Mouse (Mus musculus) neural tube, embryonic 12.5 days (tissue): ENCODE measurements at regions not wholly inside any gene's neighbourhood (a gene's known extent, or its start where the extent isn't known, plus 50 kb on each side); places are given as distances from the start of the nearest gene placed in this dataset.

Experiments used
- ATAC-seq: fragments of 200-750 bp; cut with Nextera tagmentation; 2 replicates; pipeline ENCODE4 v1.8.0; 2017; ENCODE audit warnings: low read depth, mild to moderate bottlenecking, moderate TSS enrichment, moderate library complexity; ENCODE audit not compliant: low FRiP score
- H3K27ac ChIP-seq: fragments of 300-500 bp; sonication (generic); 2 replicates; pipeline ENCODE4 v1.5.1; 2016
- H3K27me3 ChIP-seq: fragments of 300-500 bp; sonication (generic); replicated peaks from 2 replicates; pipeline ENCODE4 v1.6.1; 2016; ENCODE audit warnings: mild to moderate bottlenecking
- H3K36me3 ChIP-seq: fragments of 300-500 bp; sonication (generic); 2 replicates; pipeline ENCODE4 v1.6.1; 2016; ENCODE audit warnings: mild to moderate bottlenecking
- H3K4me1 ChIP-seq: fragments of 300-500 bp; sonication (generic); 2 replicates; pipeline ENCODE4 v1.6.1; 2016
- H3K4me2 ChIP-seq: fragments of 300-500 bp; sonication (generic); replicated peaks from 2 replicates; pipeline ENCODE4 v1.6.1; 2016; ENCODE audit warnings: mild to moderate bottlenecking
- H3K4me3 ChIP-seq: fragments of 300-500 bp; sonication (generic); 2 replicates; pipeline ENCODE4 v1.5.1; 2016
- H3K9ac ChIP-seq: fragments of 300-500 bp; sonication (generic); 2 replicates; pipeline ENCODE4 v1.6.1; 2016; ENCODE audit warnings: mild to moderate bottlenecking
- H3K9me3 ChIP-seq: fragments of 300-500 bp; sonication (generic); 2 replicates; pipeline ENCODE4 v1.6.1; 2016; ENCODE audit warnings: mild to moderate bottlenecking
- WGBS: fragments of 180-500 bp; shearing (Covaris S2); methylation state at CpG from one replicate; pipeline ENCODE4 v1.1.7; 2016; 5-methylcytosine and 5-hydroxymethylcytosine counted together

- H3K9me3 ChIP-seq = no peaks in the 10 kb centered on the region
- no peaks in the 10 kb centered on the region for H3K27me3 ChIP-seq
- no peak overlapping the region for H3K27ac ChIP-seq
- no peak overlapping the region for H3K4me3 ChIP-seq
- no peaks in the 10 kb centered on the region for H3K4me1 ChIP-seq
- H3K9ac ChIP-seq = no peak overlapping the region
- no peaks in the 10 kb centered on the region for H3K36me3 ChIP-seq
- no peak overlapping the region for H3K4me2 ChIP-seq
- ATAC-seq = no peak
- WGBS = 90% methylated on average over 5 of the region's 5 CpGs
These were observed 122.4 kb downstream of the Amer2 start for GRCm38 (mm10) chr14:60495441-60495840.

- WGBS = 92% methylated on average over 6 of the region's 6 CpGs
These were observed 129.5 kb downstream of the Amer2 start for GRCm38 (mm10) chr14:60502552-60502951.

GRCm38 (mm10) chr14:60505066-60505465 lies 128.7 kb upstream of the Spata13 start:
- Histone ChIP-seq H3K4me2 (no peak overlapping the region), H3K27ac (no peak overlapping the region), H3K36me3 (no peaks in the 10 kb centered on the region), H3K4me3 (no peak overlapping the region), H3K9me3 (no peaks in the 10 kb centered on the region), H3K9ac (no peak overlapping the region), H3K27me3 (no peaks in the 10 kb centered on the region), H3K4me1 (no peaks in the 10 kb centered on the region)
- ATAC-seq = no peak
- 89% methylated on average over 6 of the region's 6 CpGs for WGBS

More at GRCm38 (mm10) chr14:60502552-60502951, 129.5 kb downstream of the Amer2 start:
- Histone ChIP-seq H3K36me3 (no peaks in the 10 kb centered on the region), H3K27ac (no peak overlapping the region), H3K4me1 (no peaks in the 10 kb centered on the region), H3K27me3 (no peaks in the 10 kb centered on the region), H3K9ac (no peak overlapping the region), H3K4me2 (no peak overlapping the region), H3K9me3 (no peaks in the 10 kb centered on the region), H3K4me3 (no peak overlapping the region)
- no peak for ATAC-seq

GRCm38 (mm10) chr14:60506296-60506695 lies 127.5 kb upstream of the Spata13 start:
- Histone ChIP-seq H3K4me3 (no peak overlapping the region), H3K4me2 (no peak overlapping the region), H3K36me3 (no peaks in the 10 kb centered on the region), H3K9ac (no peak overlapping the region), H3K27ac (no peak overlapping the region), H3K4me1 (no peaks in the 10 kb centered on the region), H3K9me3 (no peaks in the 10 kb centered on the region), H3K27me3 (no peaks in the 10 kb centered on the region)
- 91% methylated on average over 12 of the region's 12 CpGs for WGBS
- ATAC-seq = no peak

- Histone ChIP-seq H3K36me3 (no peaks in the 10 kb centered on the region), H3K9me3 (no peaks in the 10 kb centered on the region), H3K27me3 (no peaks in the 10 kb centered on the region), H3K27ac (no peak overlapping the region), H3K4me1 (no peaks in the 10 kb centered on the region), H3K9ac (no peak overlapping the region), H3K4me2 (no peak overlapping the region), H3K4me3 (no peak overlapping the region)
- WGBS = 26% methylated on average over 8 of the region's 8 CpGs
- no peak for ATAC-seq
These were observed 120.2 kb upstream of the Spata13 start for GRCm38 (mm10) chr14:60513560-60513959.

GRCm38 (mm10) chr14:60515094-60515786 lies 118.6 kb upstream of the Spata13 start:
- Histone ChIP-seq H3K27ac (no peak overlapping the region), H3K4me3 (no peak overlapping the region), H3K9me3 (no peaks in the 10 kb centered on the region), H3K4me2 (no peak overlapping the region), H3K9ac (no peak overlapping the region), H3K4me1 (no peaks in the 10 kb centered on the region), H3K27me3 (no peaks in the 10 kb centered on the region), H3K36me3 (no peaks in the 10 kb centered on the region)
- 85% methylated on average over 12 of the region's 12 CpGs for WGBS
- no peak for ATAC-seq

- Histone ChIP-seq H3K27me3 (no peaks in the 10 kb centered on the region), H3K4me1 (no peaks in the 10 kb centered on the region), H3K4me3 (no peak overlapping the region), H3K27ac (no peak overlapping the region), H3K9me3 (no peaks in the 10 kb centered on the region), H3K9ac (no peak overlapping the region), H3K36me3 (no peaks in the 10 kb centered on the region), H3K4me2 (no peak overlapping the region)
- ATAC-seq = no peak
- WGBS = 95% methylated on average over 11 of the region's 11 CpGs
These were observed 115.9 kb upstream of the Spata13 start for GRCm38 (mm10) chr14:60517891-60518290.

GRCm38 (mm10) chr14:60523010-60523409 lies 110.8 kb upstream of the Spata13 start:
- Histone ChIP-seq H3K9ac (no peak overlapping the region), H3K4me2 (no peak overlapping the region), H3K9me3 (no peaks in the 10 kb centered on the region), H3K4me1 (no peaks in the 10 kb centered on the region), H3K4me3 (no peak overlapping the region), H3K27ac (no peak overlapping the region), H3K27me3 (no peaks in the 10 kb centered on the region), H3K36me3 (no peaks in the 10 kb centered on the region)
- whole genome bisulfite sequencing = 54% methylated on average over 1 of the region's 1 CpGs
- no peak for ATAC-seq

- ATAC-seq = no peak
- Histone ChIP-seq H3K27me3 (no peaks in the 10 kb centered on the region), H3K27ac (no peak overlapping the region), H3K36me3 (no peaks in the 10 kb centered on the region), H3K4me2 (no peak overlapping the region), H3K4me3 (no peak overlapping the region), H3K9ac (no peak overlapping the region), H3K4me1 (peaks cover 10% of the 10 kb centered on the region), H3K9me3 (no peaks in the 10 kb centered on the region)
- 79% methylated on average over 4 of the region's 4 CpGs for WGBS
These were observed 108.9 kb upstream of the Spata13 start for GRCm38 (mm10) chr14:60524869-60525268.

GRCm38 (mm10) chr14:60525284-60525962 lies 108.4 kb upstream of the Spata13 start:
- H3K9ac ChIP-seq = no peak overlapping the region
- WGBS = 73% methylated on average over 13 of the region's 13 CpGs
- ATAC-seq = 0 out of 2 replicates have a peak, but pooled peaks have one; percentile 49
- H3K9me3 ChIP-seq = no peaks in the 10 kb centered on the region
- H3K4me1 ChIP-seq = peaks cover 16% of the 10 kb centered on the region
- H3K4me3 ChIP-seq = no peak overlapping the region
- no peaks in the 10 kb centered on the region for H3K27me3 ChIP-seq
- no peak overlapping the region for H3K4me2 ChIP-seq
- H3K27ac ChIP-seq = no peak overlapping the region
- no peaks in the 10 kb centered on the region for H3K36me3 ChIP-seq

- Histone ChIP-seq H3K27me3 (no peaks in the 10 kb centered on the region), H3K9me3 (no peaks in the 10 kb centered on the region), H3K4me2 (no peak overlapping the region), H3K27ac (no peak overlapping the region), H3K4me1 (peaks cover 17% of the 10 kb centered on the region), H3K36me3 (no peaks in the 10 kb centered on the region), H3K4me3 (no peak overlapping the region), H3K9ac (no peak overlapping the region)
- ATAC-seq = no peak
- WGBS = 60% methylated on average over 3 of the region's 3 CpGs
These were observed 107.8 kb upstream of the Spata13 start for GRCm38 (mm10) chr14:60525979-60526378.

- Histone ChIP-seq H3K9me3 (no peaks in the 10 kb centered on the region), H3K4me3 (no peak overlapping the region), H3K4me2 (no peak overlapping the region), H3K27ac (no peak overlapping the region), H3K9ac (no peak overlapping the region), H3K36me3 (0 out of 2 replicates have a peak, but pooled peaks cover under 1% of the 10 kb centered on the region), H3K27me3 (no peaks in the 10 kb centered on the region), H3K4me1 (peaks cover 17% of the 10 kb centered on the region)
- 86% methylated on average over 10 of the region's 10 CpGs for WGBS
- no peak for ATAC-seq
These were observed 107.0 kb upstream of the Spata13 start for GRCm38 (mm10) chr14:60526832-60527231.

- Histone ChIP-seq H3K4me3 (no peak overlapping the region), H3K27ac (no peak overlapping the region), H3K4me2 (no peak overlapping the region), H3K27me3 (no peaks in the 10 kb centered on the region), H3K36me3 (0 out of 2 replicates have a peak, but pooled peaks cover 2% of the 10 kb centered on the region), H3K9ac (no peak overlapping the region), H3K4me1 (peaks cover 18% of the 10 kb centered on the region), H3K9me3 (0 out of 2 replicates have a peak, but pooled peaks cover 3% of the 10 kb centered on the region)
- no peak for ATAC-seq
- WGBS = 89% methylated on average over 5 of the region's 5 CpGs
These were observed 105.8 kb upstream of the Spata13 start for GRCm38 (mm10) chr14:60527951-60528350.
